Mouse (Mus musculus) kidney, postnatal 0 days (tissue): ENCODE data around the gene Padi1. TPM values are rescaled to one million over a fixed set of nuclear protein-coding genes. Genes with fewer than 3 reads are reported as not detected.

Experiments used
- ATAC-seq: fragments of 200-750 bp; cut with Nextera tagmentation; replicated peaks from 2 replicates; pipeline ENCODE4 v1.8.0; 2017; ENCODE audit warnings: low read depth, moderate number of reproducible peaks, moderate TSS enrichment, moderate library complexity; ENCODE audit not compliant: low FRiP score
- DNase-seq: peaks from one replicate; pipeline ENCODE4 v3.0.0-alpha.2; 2016; ENCODE audit warnings: low spot score
- H3K27ac ChIP-seq: fragments of 300-500 bp; sonication (generic); 2 replicates; pipeline ENCODE4 v1.5.1; 2014; ENCODE audit warnings: mild to moderate bottlenecking
- H3K27me3 ChIP-seq: fragments of 300-500 bp; sonication (generic); 2 replicates; pipeline ENCODE4 v1.6.1; 2014; ENCODE audit warnings: low read length, mixed read lengths; ENCODE audit not compliant: insufficient read depth
- H3K36me3 ChIP-seq: fragments of 300-500 bp; sonication (generic); 2 replicates; pipeline ENCODE4 v1.6.1; 2014; ENCODE audit warnings: low read length, mixed read lengths; ENCODE audit not compliant: insufficient read depth
- H3K4me1 ChIP-seq: fragments of 300-500 bp; sonication (generic); replicated peaks from 2 replicates; pipeline ENCODE4 v1.6.1; 2014; ENCODE audit warnings: antibody characterized with exemption, low read length, mixed read lengths; ENCODE audit not compliant: insufficient read depth
- H3K4me2 ChIP-seq: fragments of 300-500 bp; sonication (generic); 2 replicates; pipeline ENCODE4 v1.6.1; 2014; ENCODE audit warnings: mild to moderate bottlenecking, low read length, moderate library complexity, mixed read lengths
- H3K4me3 ChIP-seq: fragments of 300-500 bp; sonication (generic); replicated peaks from 2 replicates; pipeline ENCODE4 v1.5.1; 2014; ENCODE audit warnings: low read depth, low read length
- H3K9ac ChIP-seq: fragments of 300-500 bp; sonication (generic); 2 replicates; pipeline ENCODE4 v1.6.1; 2014; ENCODE audit warnings: low read depth, low read length
- H3K9me3 ChIP-seq: fragments of 300-500 bp; sonication (generic); replicated peaks from 2 replicates; pipeline ENCODE4 v1.6.1; 2016; ENCODE audit warnings: low read length, inconsistent platforms, mixed read lengths
- CTCF ChIP-seq: IDR thresholded peaks from 2 replicates; pipeline ENCODE4 v1.5.1; 2016; ENCODE audit warnings: antibody characterized with exemption, low read depth, mild to moderate bottlenecking, moderate library complexity
- WGBS: fragments of 180-500 bp; shearing (Covaris S2); extraction: QIAGEN DNeasy Blood & Tissue Kit; methylation state at CpG from one replicate; pipeline ENCODE4 v1.1.7; 2014; 5-methylcytosine and 5-hydroxymethylcytosine counted together
- polyA plus RNA-seq: library from polyadenylated mRNA; unstranded; fragments of >200 nt; fragmentation: Nextera tagmentation; extraction: Ambion mirVana; gene quantifications from 2 replicates; pipeline ENCODE4 v1.2.1, GENCODE M21; 2015

Gene Padi1
- polyA plus RNA-seq, 1 experiment from 2014 or later, result 0.28 TPM

DNA sequence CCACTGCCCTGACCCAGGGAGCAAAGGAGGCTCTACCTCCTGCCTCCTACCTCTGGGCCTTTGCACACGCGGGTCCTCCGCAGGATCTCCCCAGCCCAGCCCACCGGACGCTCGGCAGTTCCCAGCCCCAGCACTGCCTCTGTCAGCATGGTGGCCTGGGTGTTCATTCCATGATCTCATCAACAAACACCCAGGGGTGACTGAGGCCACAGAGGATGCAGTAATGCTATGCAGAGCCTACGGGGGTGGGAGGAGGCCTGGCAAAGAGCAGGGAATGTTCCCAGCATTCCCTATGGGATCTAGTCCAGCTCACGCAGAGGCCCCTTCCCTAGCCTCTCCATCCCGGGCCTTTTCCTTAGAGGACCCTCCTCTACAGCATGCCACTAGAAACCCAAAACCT is 50.9 kb downstream of the Padi1 start:
- Histone ChIP-seq H3K4me3 (no peak overlapping the region), H3K36me3 (no peaks in the 10 kb centered on the region), H3K9me3 (no peaks in the 10 kb centered on the region), H3K27ac (no peak overlapping the region), H3K4me1 (peaks cover 9% of the 10 kb centered on the region; the same call in 1 of the 2 replicates), H3K4me2 (no peak overlapping the region), H3K27me3 (no peaks in the 10 kb centered on the region), H3K9ac (no peak overlapping the region)
- 78% methylated on average over 9 of the region's 9 CpGs for WGBS
- no peak for ATAC-seq
- TF ChIP-seq CTCF, result no peak
- DNase-seq, result no peak

DNA sequence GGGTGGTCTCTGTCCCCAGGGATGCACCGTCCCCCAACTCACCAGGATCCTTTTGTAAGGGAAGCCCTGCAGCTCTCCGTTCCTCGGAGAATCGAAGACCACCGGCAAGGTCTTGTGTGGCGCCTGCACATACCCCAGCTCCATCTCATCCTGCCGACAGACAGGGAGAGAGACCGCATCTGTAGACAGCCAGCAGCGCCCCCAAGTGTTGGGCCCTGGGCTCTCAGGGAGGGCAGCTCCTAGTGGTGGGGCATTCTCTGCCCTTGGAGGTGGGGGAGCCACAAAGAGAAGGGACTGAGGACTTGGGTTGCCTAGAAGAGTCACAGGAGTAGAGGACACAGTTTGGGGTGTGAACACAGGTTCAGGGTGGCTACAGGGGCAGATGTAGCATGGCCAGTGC is 51.8 kb downstream of the Padi1 start:
- H3K36me3 ChIP-seq, result no peaks in the 10 kb centered on the region
- no peak overlapping the region for H3K9ac ChIP-seq
- H3K27me3 ChIP-seq, result no peaks in the 10 kb centered on the region
- H3K9me3 ChIP-seq, result no peaks in the 10 kb centered on the region
- H3K4me1 ChIP-seq, result peaks cover 10% of the 10 kb centered on the region; the same call in 1 of the 2 replicates
- H3K4me3 ChIP-seq, result no peak overlapping the region
- no peak overlapping the region for H3K4me2 ChIP-seq
- ATAC-seq, result no peak
- DNase-seq, result no peak
- no peak overlapping the region for H3K27ac ChIP-seq
- WGBS, result 66% methylated on average over 9 of the region's 9 CpGs
- TF ChIP-seq CTCF, result peak; percentile 35; the same call in 1 of the 2 replicates

DNA sequence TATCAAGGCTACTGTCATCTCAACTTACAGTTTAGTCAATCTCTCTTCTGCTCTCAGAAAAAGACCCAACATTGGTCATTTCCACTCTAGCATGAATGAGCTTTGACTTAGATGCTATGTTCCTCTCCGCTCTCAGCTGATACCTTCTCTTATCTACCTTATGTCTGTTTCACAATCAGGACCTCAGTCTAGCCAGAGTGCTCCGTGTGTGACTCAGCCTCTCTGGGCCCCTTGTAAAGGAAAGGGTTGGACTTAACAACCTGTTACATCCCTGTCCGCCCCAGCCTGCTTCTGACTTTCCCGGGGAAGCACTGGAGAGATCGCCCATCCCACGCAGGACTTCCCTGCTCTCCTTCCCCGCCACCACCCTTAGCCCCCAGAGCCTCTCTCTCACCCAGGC is 53.0 kb downstream of the Padi1 start:
- H3K4me3 ChIP-seq, result no peak overlapping the region
- H3K9me3 ChIP-seq, result no peaks in the 10 kb centered on the region
- 64% methylated on average over 7 of the region's 7 CpGs for WGBS
- peaks cover 10% of the 10 kb centered on the region; the same call in 1 of the 2 replicates for H3K4me1 ChIP-seq
- H3K36me3 ChIP-seq, result no peaks in the 10 kb centered on the region
- no peaks in the 10 kb centered on the region for H3K27me3 ChIP-seq
- no peak for ATAC-seq
- no peak for DNase-seq
- no peak overlapping the region for H3K4me2 ChIP-seq
- H3K27ac ChIP-seq, result no peak overlapping the region
- H3K9ac ChIP-seq, result no peak overlapping the region
- no peak for TF ChIP-seq CTCF

DNA sequence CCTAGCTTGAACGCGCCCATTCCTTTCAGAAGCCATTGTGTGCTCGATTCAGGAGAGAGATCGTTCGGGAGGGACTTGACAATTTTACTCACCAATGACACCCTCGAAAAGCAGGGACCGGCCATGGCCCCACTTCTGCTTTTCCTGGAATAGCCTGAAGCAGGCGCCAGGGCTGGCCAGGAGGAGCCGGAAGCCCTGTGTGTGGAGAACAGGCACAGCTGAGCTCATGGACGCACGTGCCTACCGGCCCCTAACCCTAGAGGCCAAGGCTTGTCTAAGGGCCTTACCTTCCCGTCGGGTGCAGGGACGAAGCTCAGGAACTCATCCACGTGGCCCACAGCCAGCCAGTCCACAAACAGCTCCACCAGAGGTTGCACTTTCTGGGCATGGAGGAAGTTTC is 54.5 kb downstream of the Padi1 start:
- H3K4me2 ChIP-seq, result no peak overlapping the region
- ATAC-seq (no peak), DNase-seq (no peak)
- peaks cover 10% of the 10 kb centered on the region; the same call in 1 of the 2 replicates for H3K4me1 ChIP-seq
- no peak overlapping the region for H3K9ac ChIP-seq
- H3K36me3 ChIP-seq, result no peaks in the 10 kb centered on the region
- no peak for TF ChIP-seq CTCF
- no peaks in the 10 kb centered on the region for H3K9me3 ChIP-seq
- no peaks in the 10 kb centered on the region for H3K27me3 ChIP-seq
- no peak overlapping the region for H3K4me3 ChIP-seq
- 79% methylated on average over 16 of the region's 16 CpGs for WGBS
- H3K27ac ChIP-seq, result no peak overlapping the region

DNA sequence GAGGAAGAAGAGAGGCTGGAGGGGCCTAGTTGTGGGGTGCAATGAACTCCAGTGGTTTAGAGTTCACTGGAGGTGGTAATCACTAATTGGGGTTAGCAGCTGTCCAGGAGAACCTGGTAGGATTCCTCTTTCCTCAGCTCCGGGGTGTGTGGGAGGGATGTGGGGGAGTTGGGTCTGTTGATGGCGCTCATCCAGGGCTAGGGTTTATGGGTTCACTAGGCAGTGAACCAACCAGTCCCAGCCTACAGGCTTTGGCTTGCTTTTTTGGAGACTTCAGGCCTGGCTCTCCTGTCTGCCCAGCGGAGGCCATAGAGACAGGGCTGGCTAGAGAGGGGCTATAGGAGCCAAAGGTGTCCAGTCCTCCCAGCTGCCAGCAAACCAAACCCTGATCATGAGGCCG is 55.6 kb downstream of the Padi1 start:
- no peak overlapping the region for H3K4me2 ChIP-seq
- no peak overlapping the region for H3K4me3 ChIP-seq
- H3K9me3 ChIP-seq, result no peaks in the 10 kb centered on the region
- no peaks in the 10 kb centered on the region for H3K27me3 ChIP-seq
- no peak for TF ChIP-seq CTCF
- H3K36me3 ChIP-seq, result no peaks in the 10 kb centered on the region
- H3K27ac ChIP-seq, result no peak overlapping the region
- H3K9ac ChIP-seq, result no peak overlapping the region
- DNase-seq, result peak; percentile 50
- peak; percentile 31; the same call in 1 of the 2 replicates for ATAC-seq
- H3K4me1 ChIP-seq, result peaks cover 10% of the 10 kb centered on the region; the same call in 1 of the 2 replicates
- WGBS, result 35% methylated on average over 4 of the region's 4 CpGs

DNA sequence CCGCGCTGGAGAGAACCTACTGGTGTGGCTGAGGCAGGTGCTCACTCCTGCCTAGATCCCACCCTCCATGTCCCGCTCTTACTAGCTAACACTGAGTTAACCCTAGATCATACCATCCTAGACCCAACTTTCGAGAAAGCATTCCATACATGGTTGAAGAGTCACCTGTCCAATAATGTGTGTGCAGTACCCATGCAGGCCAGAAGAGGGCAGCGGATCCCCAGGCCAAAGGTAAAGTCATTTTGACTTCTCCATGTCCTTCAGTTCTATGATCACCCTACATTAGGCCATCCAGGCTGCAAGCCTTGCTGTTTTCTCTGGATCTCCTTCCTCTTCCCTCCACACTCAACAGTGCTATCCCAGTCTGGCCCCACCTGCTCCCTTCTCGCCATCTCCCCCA is 56.6 kb downstream of the Padi1 start:
- Histone ChIP-seq H3K27ac (no peak overlapping the region), H3K9ac (no peak overlapping the region), H3K9me3 (no peaks in the 10 kb centered on the region), H3K4me1 (peaks cover 10% of the 10 kb centered on the region; the same call in 1 of the 2 replicates), H3K36me3 (no peaks in the 10 kb centered on the region), H3K4me2 (no peak overlapping the region), H3K4me3 (no peak overlapping the region), H3K27me3 (no peaks in the 10 kb centered on the region)
- peak; percentile 99 for TF ChIP-seq CTCF
- 40% methylated on average over 6 of the region's 6 CpGs for WGBS
- no peak for ATAC-seq
- DNase-seq, result peak; percentile 77

DNA sequence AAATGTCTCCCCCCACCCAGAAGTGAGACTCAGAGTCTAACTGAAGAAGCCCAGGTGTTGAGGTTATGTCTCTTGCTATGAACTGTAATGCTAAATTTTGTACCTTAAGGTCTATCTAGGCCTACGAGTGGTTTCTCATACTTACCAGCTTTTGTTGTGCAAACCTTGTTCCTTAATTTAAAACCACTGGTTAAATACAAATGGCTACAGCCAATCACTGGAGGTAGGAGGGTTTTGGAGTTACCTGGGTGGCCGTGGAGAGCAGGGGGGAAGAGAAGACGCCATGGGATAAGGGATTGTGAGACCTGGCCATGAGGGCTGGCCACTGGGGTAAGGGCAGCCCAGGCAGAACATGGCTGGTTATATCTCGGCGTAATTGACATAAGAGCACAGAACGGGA is 57.3 kb downstream of the Padi1 start:
- Histone ChIP-seq H3K4me3 (no peak overlapping the region), H3K27me3 (no peaks in the 10 kb centered on the region), H3K9me3 (no peaks in the 10 kb centered on the region), H3K4me2 (no peak overlapping the region), H3K27ac (no peak overlapping the region), H3K4me1 (peaks cover 10% of the 10 kb centered on the region; the same call in 1 of the 2 replicates), H3K9ac (no peak overlapping the region), H3K36me3 (no peaks in the 10 kb centered on the region)
- no peak for TF ChIP-seq CTCF
- ATAC-seq, result no peak
- whole genome bisulfite sequencing, result 91% methylated on average over 6 of the region's 6 CpGs
- DNase-seq, result no peak
